Mouse (Mus musculus): ENCODE data around the gene Gse1.

The Gse1 gene

DNA sequence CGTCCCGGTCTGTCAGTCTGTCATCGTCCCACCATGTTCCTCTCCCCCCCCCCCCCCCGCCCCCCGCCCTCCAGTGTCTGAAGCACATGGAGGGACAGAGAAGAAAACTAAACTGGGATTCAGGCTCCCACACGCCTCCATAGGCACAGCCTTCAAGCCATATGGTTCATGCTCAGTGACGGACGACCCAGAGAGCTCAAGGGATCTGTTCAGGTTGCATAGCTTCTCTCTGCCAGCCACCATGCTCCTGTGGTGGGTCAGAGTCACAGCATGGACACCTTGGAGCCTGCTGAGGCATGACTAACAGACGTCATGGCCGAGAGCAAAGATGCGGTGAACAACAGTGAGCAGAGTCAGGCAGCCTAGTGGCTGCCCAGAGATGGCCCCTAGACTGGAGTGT is 187.2 kb downstream of the Gse1 start:
- intact Hi-C loops (cut with DNase I): no loop called here

GRCm38 (mm10) chr8:120416173-120416521 is 187.9 kb downstream of the Gse1 start:
- intact Hi-C loops (cut with DNase I): no loop called here

DNA sequence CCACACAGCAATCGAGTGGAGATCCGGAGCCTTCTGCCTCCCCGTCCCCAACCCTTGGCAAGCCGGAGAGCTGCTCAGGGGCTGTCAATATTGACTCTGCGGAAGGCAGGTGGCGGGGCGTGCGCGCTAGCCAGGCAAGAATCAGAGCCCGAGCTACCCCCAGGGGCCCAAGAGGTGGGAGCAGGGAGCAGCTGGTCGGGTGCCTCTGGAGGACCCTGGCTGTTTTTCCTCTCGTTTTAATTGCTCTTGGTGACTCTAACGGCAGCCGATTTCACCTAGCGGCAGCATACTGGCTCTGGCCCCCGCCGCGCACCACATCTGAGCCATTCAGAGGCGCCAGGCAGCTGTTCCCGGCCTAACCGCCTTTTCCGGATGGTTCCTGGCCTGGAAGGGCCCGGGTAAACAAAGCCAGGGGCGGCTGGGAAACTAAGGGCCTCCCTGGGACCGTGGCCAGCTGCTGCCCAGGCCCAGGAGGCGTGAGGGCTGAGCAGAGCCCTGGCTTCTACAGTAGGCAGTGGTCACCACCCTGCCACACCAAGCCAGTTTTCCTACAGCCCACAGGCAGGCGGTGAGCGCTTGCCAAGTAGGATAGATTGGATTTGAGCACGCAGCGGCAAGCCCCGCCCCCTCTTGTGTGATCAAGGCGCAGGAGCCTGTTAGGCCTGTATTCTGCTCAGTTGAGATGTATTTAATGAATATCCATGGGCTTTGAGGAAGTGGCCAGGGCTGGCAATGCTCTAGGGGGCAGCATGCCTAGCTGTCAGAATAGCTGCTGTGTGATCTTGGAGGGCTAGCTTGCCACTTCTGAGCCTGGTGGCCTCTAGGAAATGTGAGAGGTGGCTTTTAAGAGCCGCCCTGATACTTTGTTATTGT is 188.5 kb downstream of the Gse1 start:
- intact Hi-C loops (cut with DNase I): no loop called here

- intact Hi-C loops (cut with DNase I): no loop called here
Measured at GRCm38 (mm10) chr8:120418188-120418587, 189.9 kb downstream of the Gse1 start.

GRCm38 (mm10) chr8:120419675-120420074 is 191.4 kb downstream of the Gse1 start:
- intact Hi-C loops (cut with DNase I): no loop called here

- intact Hi-C loops (cut with DNase I): no loop called here
Measured at GRCm38 (mm10) chr8:120420226-120420625, 192.0 kb downstream of the Gse1 start.

GRCm38 (mm10) chr8:120421638-120422037 is 193.4 kb downstream of the Gse1 start:
- intact Hi-C loops (cut with DNase I): no loop called here

DNA sequence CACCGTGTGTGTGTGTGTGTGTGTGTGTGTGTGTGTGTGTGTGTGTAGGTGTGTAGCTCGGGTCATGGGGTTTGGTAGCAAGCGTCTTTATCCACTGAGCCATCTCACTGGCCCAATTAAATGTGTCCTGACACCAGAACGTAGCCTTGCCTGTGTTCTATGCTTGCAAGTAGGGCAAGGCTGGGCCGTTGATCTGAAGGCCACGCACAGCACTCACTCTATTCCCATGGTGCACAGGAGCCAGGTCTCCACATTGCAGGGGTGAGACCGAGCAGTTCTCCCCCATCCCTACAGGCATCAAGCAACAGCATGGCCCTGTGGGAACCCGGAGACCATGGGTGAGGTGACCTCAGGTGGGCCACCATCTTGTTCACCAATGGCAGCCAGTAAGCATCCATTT is 194.0 kb downstream of the Gse1 start:
- intact Hi-C loops (cut with DNase I): no loop called here

GRCm38 (mm10) chr8:120423576-120423975 is 195.3 kb downstream of the Gse1 start:
- intact Hi-C loops (cut with DNase I): no loop called here

DNA sequence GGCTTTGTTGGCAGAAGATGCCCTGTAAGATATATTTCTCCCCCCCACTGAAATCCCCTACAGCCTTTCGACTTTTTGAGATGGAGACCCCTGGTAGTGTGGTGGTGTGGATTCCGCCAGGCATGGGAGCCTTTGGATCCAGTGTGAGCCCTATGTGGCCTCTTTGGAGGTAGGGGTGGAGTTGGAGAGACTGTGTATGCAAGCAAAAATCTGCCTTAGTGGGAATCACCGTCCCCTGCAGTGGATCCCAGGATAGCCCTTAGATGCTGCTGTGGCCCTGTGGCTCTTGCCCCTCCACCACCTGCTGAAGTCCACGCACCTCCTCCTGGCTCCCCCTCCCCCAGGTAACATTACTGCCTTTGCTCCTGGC is 196.6 kb downstream of the Gse1 start:
- intact Hi-C loops (cut with DNase I): no loop called here

- intact Hi-C loops (cut with DNase I): no loop called here
Measured at GRCm38 (mm10) chr8:120425199-120425941, 197.1 kb downstream of the Gse1 start.

- intact Hi-C loops (cut with DNase I): no loop called here
Measured at GRCm38 (mm10) chr8:120426105-120426504, 197.8 kb downstream of the Gse1 start.

- intact Hi-C loops (cut with DNase I): no loop called here
Measured at GRCm38 (mm10) chr8:120426622-120427385, 198.5 kb downstream of the Gse1 start.

- intact Hi-C loops (cut with DNase I): no loop called here
Measured at GRCm38 (mm10) chr8:120428492-120428891, 200.2 kb downstream of the Gse1 start.

GRCm38 (mm10) chr8:120429116-120429515 is 200.9 kb downstream of the Gse1 start:
- intact Hi-C loops (cut with DNase I): no loop called here

- intact Hi-C loops (cut with DNase I): no loop called here
Measured at GRCm38 (mm10) chr8:120431042-120431441, 202.8 kb downstream of the Gse1 start.

- intact Hi-C loops (cut with DNase I): no loop called here
Measured at GRCm38 (mm10) chr8:120432438-120432837, 204.2 kb downstream of the Gse1 start.

- intact Hi-C loops (cut with DNase I): no loop called here
Measured at GRCm38 (mm10) chr8:120433143-120433542, 204.9 kb downstream of the Gse1 start.

DNA sequence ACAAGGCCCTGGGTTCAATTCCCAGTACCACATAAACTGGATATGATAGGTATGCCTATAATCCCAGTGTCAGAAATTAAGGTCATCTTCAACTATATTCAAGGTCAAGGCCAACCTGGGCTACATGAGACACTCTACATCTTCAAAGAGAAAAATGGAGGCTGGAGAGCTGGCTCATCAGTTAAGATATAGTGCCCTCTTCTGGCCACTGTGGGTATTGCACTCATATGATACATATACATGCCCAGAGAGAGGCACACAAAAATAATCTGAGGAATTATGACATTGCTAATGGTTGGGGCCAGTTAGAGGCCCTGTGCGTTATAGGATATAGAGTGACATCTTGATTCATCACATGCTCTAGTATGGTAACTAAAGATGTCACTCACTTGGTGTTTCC is 205.5 kb downstream of the Gse1 start:
- intact Hi-C loops (cut with DNase I): no loop called here

DNA sequence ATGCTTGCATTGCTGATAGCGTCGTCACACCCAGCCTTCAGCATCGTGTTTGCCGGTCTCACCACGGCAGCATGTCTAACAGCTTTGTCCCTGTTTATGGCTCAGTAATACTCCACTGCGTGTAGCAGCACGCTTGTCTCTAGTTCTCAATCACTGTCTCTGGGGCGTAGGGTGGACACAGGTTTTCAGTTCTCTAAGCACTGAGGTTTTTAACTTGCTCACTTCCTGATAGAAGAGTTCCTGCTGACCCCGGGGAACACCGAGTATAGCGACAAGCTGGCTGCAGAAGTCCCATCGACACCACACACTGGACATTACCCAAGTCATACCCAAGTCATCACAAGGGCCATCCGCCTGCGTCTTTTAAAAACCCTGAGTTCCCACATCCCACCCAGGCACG is 207.5 kb downstream of the Gse1 start:
- intact Hi-C loops (cut with DNase I): no loop called here

DNA sequence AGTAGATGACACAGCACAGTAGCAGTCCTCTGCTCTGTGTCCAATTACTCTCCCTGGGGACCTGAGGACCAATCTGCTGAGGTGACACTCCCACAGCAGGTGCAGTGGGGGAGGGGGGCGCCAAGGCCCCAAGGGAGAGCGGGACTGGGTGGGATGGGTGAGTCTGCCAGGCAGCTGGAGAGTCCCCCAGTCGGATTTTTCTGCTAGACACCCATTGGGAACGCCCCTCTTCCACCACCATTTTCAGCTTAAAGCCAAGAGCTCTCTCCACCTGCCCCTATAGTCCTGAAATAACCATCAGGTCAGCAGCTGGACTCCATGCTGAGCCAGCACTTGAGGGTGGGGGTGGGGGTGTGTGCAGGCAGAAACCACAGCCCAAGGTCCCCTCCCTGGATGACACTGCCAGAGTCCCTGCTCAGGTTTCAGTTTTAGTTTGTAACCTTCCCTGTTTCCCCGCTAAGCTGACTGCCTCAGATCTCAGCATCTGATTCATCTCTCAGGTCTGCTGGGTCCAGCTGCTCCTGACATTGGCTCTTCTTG is 208.3 kb downstream of the Gse1 start:
- intact Hi-C loops (cut with DNase I): no loop called here

GRCm38 (mm10) chr8:120437207-120437606 is 209.0 kb downstream of the Gse1 start:
- intact Hi-C loops (cut with DNase I): no loop called here

Measured in adrenal gland (tissue).